In genomic region chr1:36241903-36242429, GRCm38 (mm10) we compare ENCODE assay signal across 20 mouse cellular contexts. TPM values are rescaled to one million over a fixed set of nuclear protein-coding genes. Genes with fewer than 3 reads are reported as not detected.
DNase-seq lines count a peak whose midpoint lies in the region; ATAC-seq and TF ChIP-seq lines count a peak whose summit lies in the region.
"Had no signal": no experiment of that assay in that cellular context is flagged by ENCODE, and none has a peak within 500 bp of the region (broad histone marks: within the 10 kb centered on the region; RNA-seq: fewer than 3 reads in every experiment).

No protein-coding gene starts in this region.

- H3K9me3 ChIP-seq in hindbrain, embryonic 13.5 days = no peaks in the 10 kb centered on the region
- no peaks in the 10 kb centered on the region for H3K9me3 ChIP-seq in hindbrain, postnatal 0 days (ENCODE audit: low read length)
- no peaks in the 10 kb centered on the region for H3K9me3 ChIP-seq in stomach, embryonic 14.5 days (ENCODE audit: control insufficient read depth, low read depth, low read length)
- H3K9me3 ChIP-seq in stomach, postnatal 0 days (ENCODE audit: control insufficient read depth, low read length) = no peaks in the 10 kb centered on the region
- no peaks in the 10 kb centered on the region for H3K9me3 ChIP-seq in liver, embryonic 12.5 days (replicated peaks)
- H3K9me3 ChIP-seq: heart, embryonic 15.5 days; megakaryocyte, embryonic 14.5 days had no signal

- H3K9ac ChIP-seq in hindbrain, embryonic 13.5 days = 0 out of 2 replicates have a peak overlapping the region, but pooled peaks have one; percentile 89
- H3K9ac ChIP-seq in hindbrain, postnatal 0 days (replicated peaks; ENCODE audit: low read length) = no peak overlapping the region
- no peak overlapping the region for H3K9ac ChIP-seq in stomach, embryonic 14.5 days (replicated peaks; ENCODE audit: low read depth, low read length)
- no peak overlapping the region for H3K9ac ChIP-seq in stomach, postnatal 0 days (ENCODE audit: low read length)
- no peak overlapping the region for H3K9ac ChIP-seq in liver, embryonic 12.5 days
- H3K9ac ChIP-seq: heart, embryonic 15.5 days had no signal

- no peak overlapping the region for H3K27ac ChIP-seq in hindbrain, embryonic 13.5 days
- H3K27ac ChIP-seq in hindbrain, postnatal 0 days = no peak overlapping the region
- H3K27ac ChIP-seq in stomach, embryonic 14.5 days (ENCODE audit: low read length) = 0 out of 2 replicates have a peak overlapping the region, but pooled peaks have one; percentile 27
- H3K27ac ChIP-seq in stomach, postnatal 0 days (replicated peaks) = no peak overlapping the region
- no peak overlapping the region for H3K27ac ChIP-seq in liver, embryonic 12.5 days
- H3K27ac ChIP-seq: heart, embryonic 15.5 days; layer of hippocampus, adult 2 months; left cerebral cortex, adult 2 months had no signal

- no peak overlapping the region for H3K4me3 ChIP-seq in hindbrain, embryonic 13.5 days
- no peak overlapping the region for H3K4me3 ChIP-seq in hindbrain, postnatal 0 days (ENCODE audit: low read length)
- no peak overlapping the region for H3K4me3 ChIP-seq in stomach, embryonic 14.5 days (ENCODE audit: low read depth, low read length)
- H3K4me3 ChIP-seq in stomach, postnatal 0 days (ENCODE audit: low read depth, low read length) = no peak overlapping the region
- no peak overlapping the region for H3K4me3 ChIP-seq in liver, embryonic 12.5 days
- H3K4me3 ChIP-seq: heart, embryonic 15.5 days; layer of hippocampus, adult 2 months; left cerebral cortex, adult 2 months had no signal

- no peak for DNase-seq in hindbrain, postnatal 0 days (ENCODE audit: low spot score)
- DNase-seq in stomach, postnatal 0 days (ENCODE audit: low spot score) = no peak
- no peak for DNase-seq in left cerebral cortex, adult 8-10 months (ENCODE audit: low spot score in 2 of 2)
- DNase-seq in right cerebral cortex, adult 18-20 months = no peak
- DNase-seq: adrenal gland, postnatal 10 days; B cell, adult 2 months; cerebellum, adult 9-10 months; heart, adult 18-20 months; kidney, adult 9 months; thymus, postnatal 14 days had no signal

- 81% methylated on average over 15 of the region's 15 CpGs for WGBS in hindbrain, embryonic 13.5 days
- WGBS in hindbrain, postnatal 0 days = 82% methylated on average over 15 of the region's 15 CpGs
- WGBS in stomach, embryonic 14.5 days = 84% methylated on average over 15 of the region's 15 CpGs
- WGBS in stomach, postnatal 0 days = 84% methylated on average over 15 of the region's 15 CpGs
- 86% methylated on average over 15 of the region's 15 CpGs for WGBS in liver, embryonic 12.5 days (ENCODE audit: insufficient replicate concordance)

- H3K27me3 ChIP-seq in hindbrain, embryonic 13.5 days = no peaks in the 10 kb centered on the region
- no peaks in the 10 kb centered on the region for H3K27me3 ChIP-seq in hindbrain, postnatal 0 days (ENCODE audit: insufficient read depth, low read length)
- no peaks in the 10 kb centered on the region for H3K27me3 ChIP-seq in stomach, embryonic 14.5 days (ENCODE audit: control insufficient read depth, insufficient read depth, low read length)
- H3K27me3 ChIP-seq in stomach, postnatal 0 days (ENCODE audit: control insufficient read depth, insufficient read depth, low read length) = no peaks in the 10 kb centered on the region
- no peaks in the 10 kb centered on the region for H3K27me3 ChIP-seq in liver, embryonic 12.5 days (replicated peaks)
- H3K27me3 ChIP-seq: heart, embryonic 15.5 days; megakaryocyte, embryonic 14.5 days had no signal

- peaks cover 36% of the 10 kb centered on the region for H3K4me1 ChIP-seq in hindbrain, embryonic 13.5 days (replicated peaks)
- peaks cover 4% of the 10 kb centered on the region for H3K4me1 ChIP-seq in hindbrain, postnatal 0 days (ENCODE audit: insufficient read depth, low read length)
- peaks cover 12% of the 10 kb centered on the region; the same call in 1 of the 2 replicates for H3K4me1 ChIP-seq in stomach, embryonic 14.5 days (ENCODE audit: control insufficient read depth, insufficient read depth, low read length)
- H3K4me1 ChIP-seq in stomach, postnatal 0 days (replicated peaks; ENCODE audit: control insufficient read depth, insufficient read depth) = no peaks in the 10 kb centered on the region
- peaks cover 37% of the 10 kb centered on the region for H3K4me1 ChIP-seq in liver, embryonic 12.5 days

- no peak for TF ChIP-seq EP300 in stomach, postnatal 0 days (optimal IDR thresholded peaks at IDR 0.05)

- TF ChIP-seq CTCF in hindbrain, postnatal 0 days (IDR thresholded peaks at IDR 0.05; ENCODE audit: low read depth) = no peak
- TF ChIP-seq CTCF in stomach, postnatal 0 days (IDR thresholded peaks at IDR 0.05; ENCODE audit: low read depth) = no peak

- H3K36me3 ChIP-seq in hindbrain, embryonic 13.5 days = no peaks in the 10 kb centered on the region
- H3K36me3 ChIP-seq in hindbrain, postnatal 0 days (ENCODE audit: insufficient read depth, low read length) = no peaks in the 10 kb centered on the region
- no peaks in the 10 kb centered on the region for H3K36me3 ChIP-seq in stomach, embryonic 14.5 days (ENCODE audit: control insufficient read depth, insufficient read depth, low read length)
- H3K36me3 ChIP-seq in stomach, postnatal 0 days (ENCODE audit: control insufficient read depth, insufficient read depth, low read length) = no peaks in the 10 kb centered on the region
- 0 out of 2 replicates have a peak, but pooled peaks cover 4% of the 10 kb centered on the region for H3K36me3 ChIP-seq in liver, embryonic 12.5 days
- H3K36me3 ChIP-seq: heart, embryonic 15.5 days had no signal

- H3K4me2 ChIP-seq in hindbrain, embryonic 13.5 days = no peak overlapping the region
- no peak overlapping the region for H3K4me2 ChIP-seq in hindbrain, postnatal 0 days (ENCODE audit: low read depth, low read length)
- H3K4me2 ChIP-seq in stomach, embryonic 14.5 days (replicated peaks; ENCODE audit: low read depth, low read length) = no peak overlapping the region
- H3K4me2 ChIP-seq in stomach, postnatal 0 days (replicated peaks; ENCODE audit: low read depth) = no peak overlapping the region
- peak overlapping the region; percentile 88; the same call in 1 of the 2 replicates for H3K4me2 ChIP-seq in liver, embryonic 12.5 days

- ATAC-seq in hindbrain, embryonic 13.5 days (ENCODE audit: low FRiP score) = no peak
- ATAC-seq in hindbrain, postnatal 0 days = no peak
- no peak for ATAC-seq in stomach, embryonic 14.5 days (ENCODE audit: insufficient number of reproducible peaks, insufficient read depth, low FRiP score, low read depth)
- ATAC-seq in stomach, postnatal 0 days (ENCODE audit: low FRiP score, low TSS enrichment) = no peak
- no peak for ATAC-seq in liver, embryonic 12.5 days
- no peak for ATAC-seq in erythroblast, adult 5-6 weeks (replicated peaks; ENCODE audit: low FRiP score, poor library complexity, severe bottlenecking)
- ATAC-seq: forebrain, embryonic 16.5 days; lung, postnatal 0 days had no signal

RNA-seq across cellular contexts. Expression of gene Uggt1, which starts 2.6 kb away (rescaled TPM):
- polyA plus RNA-seq in hindbrain, embryonic 13.5 days (2015; fragmentation: Nextera tagmentation; extraction: Ambion mirVana) = 44.6 and 45.3 TPM in 2 replicates
- 33.5 and 40.2 TPM in 2 replicates for total RNA-seq in hindbrain, postnatal 0 days (2014; rRNA removed)
- 22.1 and 24.3 TPM in 2 replicates for polyA plus RNA-seq in hindbrain, postnatal 0 days (2015; fragmentation: Nextera tagmentation; extraction: Ambion mirVana)
- polyA plus RNA-seq in stomach, embryonic 14.5 days (2014; fragmentation: Nextera tagmentation; extraction: Ambion mirVana) = 74.2 and 84.8 TPM in 2 replicates
- 28.9 and 31.7 TPM in 2 replicates for polyA plus RNA-seq in stomach, postnatal 0 days (2015; fragmentation: Nextera tagmentation; extraction: Ambion mirVana)
- 28.5 and 29.0 TPM in 2 replicates for polyA plus RNA-seq in liver, embryonic 12.5 days (2016; fragmentation: Nextera tagmentation; extraction: Ambion mirVana)
- 10 to 100 TPM; 38.5 to 43.5 (median 40.2) TPM for total RNA-seq in left cerebral cortex, adult 8-10 months (2022)
- total RNA-seq in erythroblast, adult 5-6 weeks (2015; ENCODE audit: low replicate concordance) = 17.5 and 18.6 TPM in 2 replicates
- 23.0 and 42.7 TPM in 2 replicates for total RNA-seq in erythroblast, adult 5-6 weeks (2017; ENCODE audit: low replicate concordance)

RNA-seq across cellular contexts. Expression of gene Neurl3, which starts 32.5 kb away (rescaled TPM):
- polyA plus RNA-seq in hindbrain, embryonic 13.5 days (2015; fragmentation: Nextera tagmentation; extraction: Ambion mirVana) = 1.3 and 1.4 TPM in 2 replicates
- total RNA-seq in hindbrain, postnatal 0 days (2014; rRNA removed) = 0.16 and 1.2 TPM in 2 replicates
- 1.8 and 2.1 TPM in 2 replicates for polyA plus RNA-seq in hindbrain, postnatal 0 days (2015; fragmentation: Nextera tagmentation; extraction: Ambion mirVana)
- 10.9 and 13.5 TPM in 2 replicates for polyA plus RNA-seq in stomach, embryonic 14.5 days (2014; fragmentation: Nextera tagmentation; extraction: Ambion mirVana)
- 24.4 TPM in 2 replicates for polyA plus RNA-seq in stomach, postnatal 0 days (2015; fragmentation: Nextera tagmentation; extraction: Ambion mirVana)
- 3.4 and 3.7 TPM in 2 replicates for polyA plus RNA-seq in liver, embryonic 12.5 days (2016; fragmentation: Nextera tagmentation; extraction: Ambion mirVana)
- 1 to 10 TPM in 2 of 4 experiments, under 1 TPM in 2; 0.78 to 1.5 (median 0.92) TPM for total RNA-seq in left cerebral cortex, adult 8-10 months (2022)
- 8.6 and 14.2 TPM in 2 replicates for total RNA-seq in erythroblast, adult 5-6 weeks (2015; ENCODE audit: low replicate concordance)
- 8.0 and 9.1 TPM in 2 replicates for total RNA-seq in erythroblast, adult 5-6 weeks (2017; ENCODE audit: low replicate concordance)
